Mouse (Mus musculus) layer of hippocampus, adult 2 months (tissue): Measurements from ENCODE around the gene Hmgn3. TPM values are rescaled to one million over a fixed set of nuclear protein-coding genes. Genes with fewer than 3 reads are reported as not detected.

Experiments used
- DNase-seq, 2 experiments: peaks; one replicate each; pipeline ENCODE4 v3.0.0; 2022; ENCODE audit warnings: low spot score in 2 of 2
- H3K27ac ChIP-seq: fragments of 200-600 bp; 2 replicates; pipeline ENCODE4 v1.8.1; 2022
- H3K4me3 ChIP-seq: fragments of 200-600 bp; 2 replicates; pipeline ENCODE4 v1.8.1; 2022; ENCODE audit warnings: mild to moderate bottlenecking
- CTCF ChIP-seq: fragments of 200-600 bp; conservative IDR thresholded peaks from 2 replicates; pipeline ENCODE4 v1.8.1; 2022; ENCODE audit warnings: antibody characterized with exemption, mild to moderate bottlenecking, moderate library complexity
- total RNA-seq, 2 experiments: library from RNA; stranded (reverse); gene quantifications; 2 replicates each; pipeline ENCODE4 v1.2.3; 2021

Hmgn3 gene
- total RNA-seq, 2 experiments from 2014 or later, result 86.8 to 89.5 TPM

DNA sequence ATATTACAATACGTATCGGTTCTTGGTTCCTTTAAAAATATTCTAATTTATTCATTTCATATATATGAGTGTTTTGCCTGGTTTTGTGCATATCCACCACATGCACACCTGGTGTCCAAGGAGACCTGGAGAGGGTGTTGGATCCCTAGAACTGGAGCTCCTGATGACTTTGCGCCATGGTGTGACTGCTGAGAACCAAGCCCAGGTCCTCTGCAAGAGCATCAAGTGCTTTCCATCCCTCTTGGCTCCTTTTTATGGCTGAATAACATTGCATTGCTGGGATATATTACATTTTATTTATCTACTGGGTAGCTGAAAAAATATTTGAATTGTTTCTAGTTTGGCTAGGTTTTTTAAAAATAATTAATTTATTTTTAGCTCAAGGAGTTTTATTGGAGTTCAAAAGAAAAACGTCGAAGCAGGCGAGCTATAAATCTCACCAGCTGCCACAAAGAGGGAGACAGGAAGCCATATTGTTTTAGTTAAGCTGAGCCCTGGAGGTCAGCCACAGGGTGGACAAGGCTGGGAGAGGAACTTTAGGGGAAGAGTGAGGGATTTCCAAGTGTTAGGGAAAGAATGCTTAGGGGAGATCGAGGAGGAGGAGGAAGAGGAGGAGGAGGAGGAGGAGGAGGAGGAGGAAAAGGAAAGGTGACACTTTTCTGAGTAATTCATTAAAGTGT lies 62.6 kb downstream of the Hmgn3 start:
- DNase-seq, result no peak
- no peak overlapping the region for H3K4me3 ChIP-seq
- TF ChIP-seq CTCF, result no peak
- H3K27ac ChIP-seq, result no peak overlapping the region

DNA sequence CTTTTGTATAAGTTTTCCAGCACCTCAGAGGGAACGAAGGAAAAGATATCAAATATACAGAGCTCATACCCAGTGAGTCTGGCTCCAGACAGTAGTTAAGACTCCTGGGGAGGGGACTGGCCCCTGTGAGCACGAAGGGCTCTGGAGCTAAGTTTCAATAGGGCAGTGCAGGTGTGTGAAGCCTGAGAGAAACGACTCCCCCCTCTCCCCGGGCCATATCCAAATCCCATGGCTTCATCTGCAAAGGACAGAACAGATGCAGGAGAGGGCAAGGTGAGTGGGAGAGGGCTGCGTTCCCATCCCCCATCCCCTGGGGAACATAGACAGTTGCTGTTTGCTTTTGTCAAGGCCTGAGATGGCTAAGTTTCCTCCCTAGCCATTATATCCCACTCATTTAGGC lies 63.4 kb downstream of the Hmgn3 start:
- TF ChIP-seq CTCF, result no peak
- Histone ChIP-seq H3K27ac (no peak overlapping the region), H3K4me3 (no peak overlapping the region)
- no peak for DNase-seq

DNA sequence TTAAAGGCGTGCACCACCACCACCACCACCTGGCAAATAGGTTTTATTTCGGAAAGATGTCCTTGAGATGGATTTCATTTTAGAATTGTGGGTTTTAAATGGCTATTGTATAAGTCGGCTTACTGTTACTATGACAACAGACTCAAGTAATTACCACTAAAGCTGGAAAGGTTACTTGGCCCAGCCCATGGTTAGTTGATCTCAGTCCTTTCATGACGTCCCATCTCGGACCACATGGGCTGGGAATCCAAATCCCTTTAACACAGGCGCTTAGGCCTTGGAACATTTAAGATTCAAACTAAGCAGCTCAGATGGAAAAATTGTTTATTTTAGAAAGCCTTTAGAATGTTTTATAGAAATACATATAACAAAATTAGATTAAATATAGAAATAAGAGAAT lies 64.2 kb downstream of the Hmgn3 start:
- no peak for DNase-seq
- Histone ChIP-seq H3K4me3 (no peak overlapping the region), H3K27ac (no peak overlapping the region)
- TF ChIP-seq CTCF, result no peak

DNA sequence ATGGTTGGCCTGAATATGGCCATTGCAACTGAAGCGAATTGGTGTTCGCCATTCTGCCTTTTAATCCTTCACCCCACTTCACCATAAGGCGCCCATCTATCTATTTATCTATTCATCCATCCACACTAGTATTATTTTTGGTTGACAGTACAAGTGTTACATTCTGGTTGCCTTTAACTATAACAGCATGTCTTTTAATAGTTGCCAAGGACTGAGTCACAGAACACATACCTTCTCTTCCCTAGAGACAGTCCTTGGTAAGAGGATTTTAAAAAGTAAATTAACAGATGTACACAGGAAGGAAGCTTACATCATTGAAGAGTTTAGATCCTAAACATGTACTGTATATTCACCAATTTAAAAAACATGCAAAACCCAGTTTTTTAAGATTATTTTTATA lies 66.8 kb downstream of the Hmgn3 start:
- H3K4me3 ChIP-seq, result no peak overlapping the region
- DNase-seq, result no peak
- no peak overlapping the region for H3K27ac ChIP-seq
- no peak for TF ChIP-seq CTCF

DNA sequence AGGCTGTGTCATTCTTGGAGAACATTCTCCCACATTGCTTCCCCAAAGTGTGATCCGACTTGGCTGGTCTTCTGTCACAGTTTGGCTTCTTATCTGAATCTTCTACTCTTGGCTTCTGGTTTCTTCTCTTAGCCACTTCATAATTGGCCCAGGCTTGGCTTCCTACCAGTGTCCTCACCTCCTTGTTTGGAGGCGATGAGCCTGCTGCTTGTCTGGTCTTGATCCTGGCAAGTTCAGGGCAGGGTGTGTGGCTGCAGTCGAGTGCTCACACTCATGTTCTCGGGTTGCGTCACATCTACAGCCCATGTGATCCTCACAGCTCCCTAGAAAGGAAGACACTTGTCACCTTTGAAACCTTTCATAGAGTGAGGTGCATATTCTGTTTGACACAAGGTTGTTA lies 78.2 kb downstream of the Hmgn3 start:
- DNase-seq, result no peak
- TF ChIP-seq CTCF, result no peak
- no peak overlapping the region for H3K27ac ChIP-seq
- no peak overlapping the region for H3K4me3 ChIP-seq

DNA sequence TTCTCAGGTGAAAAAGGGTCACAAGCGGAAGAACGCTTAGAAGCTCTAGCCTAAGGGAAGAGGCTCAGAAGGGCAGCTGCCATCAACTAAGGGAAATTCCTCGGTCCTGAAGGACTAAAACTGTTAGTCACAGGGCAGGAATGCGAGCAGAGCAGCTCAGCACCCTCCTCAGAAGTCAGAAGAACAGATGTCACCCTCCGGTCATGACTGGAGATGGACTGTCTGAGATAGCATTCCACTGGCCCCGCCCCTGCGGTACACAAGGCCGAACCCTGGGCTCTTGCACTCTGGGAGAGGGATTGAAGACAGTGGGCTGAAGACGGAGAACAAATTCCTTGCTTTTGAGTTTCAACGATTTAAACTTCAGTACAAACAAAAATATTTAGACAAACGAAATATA lies 85.2 kb downstream of the Hmgn3 start:
- no peak for DNase-seq
- no peak overlapping the region for H3K4me3 ChIP-seq
- TF ChIP-seq CTCF, result no peak
- no peak overlapping the region for H3K27ac ChIP-seq

Other genes starting within 250 kb of the Hmgn3 start
- 10 to 100 TPM; 72.4 to 82.1 TPM for gene Phip, start 171.2 kb downstream of the Hmgn3 start, total RNA-seq